Mouse (Mus musculus): ENCODE measurements around the gene Tenm1. TPM values are rescaled to one million over a fixed set of nuclear protein-coding genes. Genes with fewer than 3 reads are reported as not detected.

The Tenm1 gene
- polyA plus RNA-seq, 1 experiment from 2014 or later = 2.6 TPM

- H3K4me1 ChIP-seq (ENCODE audit: control insufficient read depth, insufficient read depth, low read length) = no peaks in the 10 kb centered on the region
- H3K9me3 ChIP-seq (replicated peaks; ENCODE audit: control insufficient read depth, low read length) = no peaks in the 10 kb centered on the region
- H3K4me3 ChIP-seq (replicated peaks; ENCODE audit: low read length) = no peak overlapping the region
- no peak overlapping the region for H3K9ac ChIP-seq (ENCODE audit: low read length)
- H3K27me3 ChIP-seq (ENCODE audit: control insufficient read depth, insufficient read depth, low read length) = no peaks in the 10 kb centered on the region
- ATAC-seq (ENCODE audit: insufficient read depth, low FRiP score) = no peak
- H3K4me2 ChIP-seq (ENCODE audit: low read depth, low read length) = no peak overlapping the region
- H3K36me3 ChIP-seq (ENCODE audit: control insufficient read depth, insufficient read depth, low read length) = no peaks in the 10 kb centered on the region
- no peak overlapping the region for H3K27ac ChIP-seq (ENCODE audit: low read length)
- WGBS = 83% methylated on average over 1 of the region's 1 CpGs
These were observed 56.4 kb downstream of the Tenm1 start for GRCm38 (mm10) chrX:43372526-43372925.

GRCm38 (mm10) chrX:43319351-43319750, 109.6 kb downstream of the Tenm1 start:
- H3K27ac ChIP-seq (ENCODE audit: low read length) = no peak overlapping the region
- no peak overlapping the region for H3K4me3 ChIP-seq (replicated peaks; ENCODE audit: low read length)
- H3K9ac ChIP-seq (ENCODE audit: low read length) = no peak overlapping the region
- no peaks in the 10 kb centered on the region for H3K27me3 ChIP-seq (ENCODE audit: control insufficient read depth, insufficient read depth, low read length)
- no peak overlapping the region for H3K4me2 ChIP-seq (ENCODE audit: low read depth, low read length)
- ATAC-seq (ENCODE audit: insufficient read depth, low FRiP score) = no peak
- H3K4me1 ChIP-seq (ENCODE audit: control insufficient read depth, insufficient read depth, low read length) = no peaks in the 10 kb centered on the region
- H3K36me3 ChIP-seq (ENCODE audit: control insufficient read depth, insufficient read depth, low read length) = no peaks in the 10 kb centered on the region
- 86% methylated on average over 1 of the region's 1 CpGs for WGBS
- H3K9me3 ChIP-seq (replicated peaks; ENCODE audit: control insufficient read depth, low read length) = no peaks in the 10 kb centered on the region

- Histone ChIP-seq H3K9ac (ENCODE audit: low read length) (no peak overlapping the region), H3K27ac (ENCODE audit: low read length) (no peak overlapping the region), H3K4me2 (ENCODE audit: low read depth, low read length) (no peak overlapping the region), H3K9me3 (replicated peaks; ENCODE audit: control insufficient read depth, low read length) (no peaks in the 10 kb centered on the region), H3K4me3 (replicated peaks; ENCODE audit: low read length) (no peak overlapping the region), H3K36me3 (ENCODE audit: control insufficient read depth, insufficient read depth, low read length) (no peaks in the 10 kb centered on the region), H3K27me3 (ENCODE audit: control insufficient read depth, insufficient read depth, low read length) (no peaks in the 10 kb centered on the region), H3K4me1 (ENCODE audit: control insufficient read depth, insufficient read depth, low read length) (no peaks in the 10 kb centered on the region)
- WGBS = 77% methylated on average over 3 of the region's 3 CpGs
- no peak for ATAC-seq (ENCODE audit: insufficient read depth, low FRiP score)
These were observed 111.0 kb downstream of the Tenm1 start for GRCm38 (mm10) chrX:43317801-43318520.

GRCm38 (mm10) chrX:43235844-43236243, 193.1 kb downstream of the Tenm1 start:
- 75% methylated on average over 4 of the region's 4 CpGs for WGBS
- H3K27ac ChIP-seq (ENCODE audit: low read length) = no peak overlapping the region
- H3K9ac ChIP-seq (ENCODE audit: low read length) = no peak overlapping the region
- no peaks in the 10 kb centered on the region for H3K36me3 ChIP-seq (ENCODE audit: control insufficient read depth, insufficient read depth, low read length)
- no peaks in the 10 kb centered on the region for H3K27me3 ChIP-seq (ENCODE audit: control insufficient read depth, insufficient read depth, low read length)
- no peak for ATAC-seq (ENCODE audit: insufficient read depth, low FRiP score)
- H3K4me2 ChIP-seq (ENCODE audit: low read depth, low read length) = no peak overlapping the region
- H3K9me3 ChIP-seq (replicated peaks; ENCODE audit: control insufficient read depth, low read length) = no peaks in the 10 kb centered on the region
- H3K4me3 ChIP-seq (replicated peaks; ENCODE audit: low read length) = no peak overlapping the region
- H3K4me1 ChIP-seq (ENCODE audit: control insufficient read depth, insufficient read depth, low read length) = no peaks in the 10 kb centered on the region

- 82% methylated on average over 3 of the region's 3 CpGs for WGBS
- ATAC-seq (ENCODE audit: insufficient read depth, low FRiP score) = no peak
- no peaks in the 10 kb centered on the region for H3K36me3 ChIP-seq (ENCODE audit: control insufficient read depth, insufficient read depth, low read length)
- no peak overlapping the region for H3K27ac ChIP-seq (ENCODE audit: low read length)
- no peak overlapping the region for H3K4me2 ChIP-seq (ENCODE audit: low read depth, low read length)
- no peak overlapping the region for H3K9ac ChIP-seq (ENCODE audit: low read length)
- H3K4me1 ChIP-seq (ENCODE audit: control insufficient read depth, insufficient read depth, low read length) = no peaks in the 10 kb centered on the region
- no peak overlapping the region for H3K4me3 ChIP-seq (replicated peaks; ENCODE audit: low read length)
- H3K9me3 ChIP-seq (replicated peaks; ENCODE audit: control insufficient read depth, low read length) = no peaks in the 10 kb centered on the region
- no peaks in the 10 kb centered on the region for H3K27me3 ChIP-seq (ENCODE audit: control insufficient read depth, insufficient read depth, low read length)
These were observed 223.9 kb downstream of the Tenm1 start for GRCm38 (mm10) chrX:43205003-43205402.

- 53% methylated on average over 5 of the region's 5 CpGs for WGBS
- ATAC-seq (ENCODE audit: insufficient read depth, low FRiP score) = no peak
- Histone ChIP-seq H3K27ac (ENCODE audit: low read length) (no peak overlapping the region), H3K4me3 (replicated peaks; ENCODE audit: low read length) (no peak overlapping the region), H3K9ac (ENCODE audit: low read length) (no peak overlapping the region), H3K4me2 (ENCODE audit: low read depth, low read length) (no peak overlapping the region), H3K4me1 (ENCODE audit: control insufficient read depth, insufficient read depth, low read length) (no peaks in the 10 kb centered on the region), H3K27me3 (ENCODE audit: control insufficient read depth, insufficient read depth, low read length) (no peaks in the 10 kb centered on the region), H3K9me3 (replicated peaks; ENCODE audit: control insufficient read depth, low read length) (no peaks in the 10 kb centered on the region), H3K36me3 (ENCODE audit: control insufficient read depth, insufficient read depth, low read length) (no peaks in the 10 kb centered on the region)
These were observed 226.6 kb downstream of the Tenm1 start for GRCm38 (mm10) chrX:43202249-43202783.

- H3K36me3 ChIP-seq (ENCODE audit: control insufficient read depth, insufficient read depth, low read length) = no peaks in the 10 kb centered on the region
- no peak for ATAC-seq (ENCODE audit: insufficient read depth, low FRiP score)
- WGBS = 100% methylated on average over 1 of the region's 1 CpGs
These were observed 246.0 kb downstream of the Tenm1 start for GRCm38 (mm10) chrX:43182975-43183374.

GRCm38 (mm10) chrX:43151561-43151960, 277.4 kb downstream of the Tenm1 start:
- Histone ChIP-seq H3K9me3 (replicated peaks; ENCODE audit: control insufficient read depth, low read length) (no peaks in the 10 kb centered on the region), H3K9ac (ENCODE audit: low read length) (no peak overlapping the region), H3K27me3 (ENCODE audit: control insufficient read depth, insufficient read depth, low read length) (no peaks in the 10 kb centered on the region), H3K4me2 (ENCODE audit: low read depth, low read length) (no peak overlapping the region), H3K36me3 (ENCODE audit: control insufficient read depth, insufficient read depth, low read length) (no peaks in the 10 kb centered on the region), H3K4me1 (ENCODE audit: control insufficient read depth, insufficient read depth, low read length) (no peaks in the 10 kb centered on the region), H3K27ac (ENCODE audit: low read length) (no peak overlapping the region), H3K4me3 (replicated peaks; ENCODE audit: low read length) (no peak overlapping the region)
- ATAC-seq (ENCODE audit: insufficient read depth, low FRiP score) = no peak
- WGBS = 71% methylated on average over 3 of the region's 3 CpGs

More at GRCm38 (mm10) chrX:43182975-43183374, 246.0 kb downstream of the Tenm1 start:
- H3K27ac ChIP-seq (ENCODE audit: low read length) = no peak overlapping the region
- H3K4me2 ChIP-seq (ENCODE audit: low read depth, low read length) = no peak overlapping the region
- H3K4me3 ChIP-seq (replicated peaks; ENCODE audit: low read length) = no peak overlapping the region
- no peaks in the 10 kb centered on the region for H3K9me3 ChIP-seq (replicated peaks; ENCODE audit: control insufficient read depth, low read length)
- no peaks in the 10 kb centered on the region for H3K27me3 ChIP-seq (ENCODE audit: control insufficient read depth, insufficient read depth, low read length)
- no peak overlapping the region for H3K9ac ChIP-seq (ENCODE audit: low read length)
- no peaks in the 10 kb centered on the region for H3K4me1 ChIP-seq (ENCODE audit: control insufficient read depth, insufficient read depth, low read length)

GRCm38 (mm10) chrX:43129696-43130095, 299.2 kb downstream of the Tenm1 start:
- H3K27me3 ChIP-seq (ENCODE audit: control insufficient read depth, insufficient read depth, low read length) = no peaks in the 10 kb centered on the region
- no peaks in the 10 kb centered on the region for H3K9me3 ChIP-seq (replicated peaks; ENCODE audit: control insufficient read depth, low read length)
- ATAC-seq (ENCODE audit: insufficient read depth, low FRiP score) = no peak
- WGBS = 59% methylated on average over 2 of the region's 2 CpGs
- no peak overlapping the region for H3K4me3 ChIP-seq (replicated peaks; ENCODE audit: low read length)
- H3K4me2 ChIP-seq (ENCODE audit: low read depth, low read length) = no peak overlapping the region
- H3K36me3 ChIP-seq (ENCODE audit: control insufficient read depth, insufficient read depth, low read length) = no peaks in the 10 kb centered on the region
- no peak overlapping the region for H3K27ac ChIP-seq (ENCODE audit: low read length)
- H3K4me1 ChIP-seq (ENCODE audit: control insufficient read depth, insufficient read depth, low read length) = no peaks in the 10 kb centered on the region
- H3K9ac ChIP-seq (ENCODE audit: low read length) = no peak overlapping the region

Data from stomach, embryonic 16.5 days (tissue).